Mouse (Mus musculus) myocyte (in vitro differentiated cells): Measurements from ENCODE around the gene Kctd2. TPM values are rescaled to one million over a fixed set of nuclear protein-coding genes. Genes with fewer than 3 reads are reported as not detected.

Experiments used
- H3K27me3 ChIP-seq: one replicate; pipeline ENCODE4 v1.6.1; 2011; ENCODE audit not compliant: control insufficient read depth, insufficient read depth, insufficient read length
- H3K36me3 ChIP-seq: one replicate; pipeline ENCODE4 v1.6.1; 2011; ENCODE audit not compliant: control insufficient read depth, insufficient read depth
- H3K4me2 ChIP-seq: one replicate; pipeline ENCODE4 v1.6.1; 2011; ENCODE audit warnings: low read depth, control low read depth
- H3K4me3 ChIP-seq: one replicate; pipeline ENCODE4 v1.5.1; 2011; ENCODE audit warnings: mild to moderate bottlenecking, control low read depth, moderate library complexity
- H3K79me2 ChIP-seq: one replicate; pipeline ENCODE4 v1.6.1; 2011; ENCODE audit not compliant: control insufficient read depth, insufficient read depth
- H3ac ChIP-seq: one replicate; pipeline ENCODE4 v1.6.1; 2011; ENCODE audit not compliant: control insufficient read depth, insufficient read length
- CEBPB ChIP-seq: IDR thresholded peaks from 2 replicates; pipeline ENCODE4 v1.6.1; 2011; ENCODE audit warnings: mild to moderate bottlenecking, moderate library complexity; ENCODE audit not compliant: poor library complexity, insufficient read depth, severe bottlenecking
- E2F4 ChIP-seq: IDR thresholded peaks from one replicate; pipeline ENCODE4 v1.6.1; 2011; ENCODE audit warnings: mild to moderate bottlenecking, control low read depth, moderate library complexity; ENCODE audit not compliant: insufficient read depth
- MAX ChIP-seq: IDR thresholded peaks from one replicate; pipeline ENCODE4 v1.6.1; 2011; ENCODE audit warnings: low read depth, mild to moderate bottlenecking, control low read depth
- MYOD1 ChIP-seq, 3 experiments: IDR thresholded peaks; one replicate each; pipeline ENCODE4 v1.6.1; 2011; ENCODE audit warnings: control low read depth in 2 of 3, low read depth in 2 of 3, mild to moderate bottlenecking in 2 of 3, moderate library complexity in 1 of 3; ENCODE audit not compliant: insufficient read length in 2 of 3, control insufficient read depth in 1 of 3
- MYOG ChIP-seq, 3 experiments: IDR thresholded peaks; one replicate each; pipeline ENCODE4 v1.6.1; 2011; ENCODE audit warnings: control low read depth in 2 of 3, low read depth in 2 of 3, mild to moderate bottlenecking in 2 of 3; ENCODE audit not compliant: insufficient read length in 2 of 3, control insufficient read depth in 1 of 3, insufficient read depth in 1 of 3
- POLR2A ChIP-seq: IDR thresholded peaks from one replicate; pipeline ENCODE4 v1.6.1; 2011; ENCODE audit warnings: low read depth, mild to moderate bottlenecking, control low read depth, moderate library complexity; ENCODE audit not compliant: insufficient read length
- POLR2AphosphoS2 ChIP-seq: IDR thresholded peaks from one replicate; pipeline ENCODE4 v1.6.1; 2011; ENCODE audit warnings: low read depth, control low read depth; ENCODE audit not compliant: insufficient read length
- REST ChIP-seq: IDR thresholded peaks from one replicate; pipeline ENCODE4 v1.6.1; 2011; ENCODE audit warnings: mild to moderate bottlenecking, control low read depth, moderate library complexity; ENCODE audit not compliant: insufficient read depth, insufficient read length
- SRF ChIP-seq: IDR thresholded peaks from one replicate; pipeline ENCODE4 v1.6.1; 2011; ENCODE audit warnings: low read depth; ENCODE audit not compliant: control insufficient read depth, insufficient read length
- TCF12 ChIP-seq: IDR thresholded peaks from one replicate; pipeline ENCODE4 v1.6.1; 2011; ENCODE audit warnings: mild to moderate bottlenecking, control low read depth; ENCODE audit not compliant: poor library complexity, insufficient read depth, severe bottlenecking
- TCF3 ChIP-seq: IDR thresholded peaks from one replicate; pipeline ENCODE4 v1.6.1; 2011; ENCODE audit warnings: low read depth, control low read depth; ENCODE audit not compliant: insufficient read length
- USF1 ChIP-seq: IDR thresholded peaks from one replicate; pipeline ENCODE4 v1.6.1; 2011; ENCODE audit warnings: low read depth, mild to moderate bottlenecking, control low read depth, moderate library complexity
- polyA plus RNA-seq: library from polyadenylated mRNA; unstranded; fragments of >200 nt; fragmentation: generic; extraction: Trizol; gene quantifications from one replicate; pipeline ENCODE4 v1.2.1, GENCODE M21; 2012; ENCODE audit warnings: missing spikeins

Kctd2 gene
- polyA plus RNA-seq, 1 experiment = 27.3 TPM

DNA sequence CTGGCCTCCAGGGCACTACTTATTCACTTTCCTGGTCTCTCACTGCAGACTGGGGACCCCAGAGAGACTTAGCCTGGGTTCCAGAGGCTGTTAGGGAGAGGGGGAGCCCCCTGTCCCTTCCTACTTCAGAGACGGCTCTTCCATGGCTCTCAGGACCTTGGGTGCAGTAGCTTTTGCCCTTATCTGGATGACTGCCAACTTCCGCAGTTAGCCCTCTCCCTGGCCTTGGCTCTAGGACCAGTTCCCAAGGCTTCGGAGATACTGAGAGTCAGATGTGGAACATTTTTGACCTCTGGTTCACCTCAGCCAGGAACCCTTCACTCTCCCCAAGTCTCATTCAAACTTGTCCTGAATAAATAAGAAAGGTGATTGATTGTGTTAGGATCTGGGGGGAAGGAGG is 27.0 kb downstream of the Kctd2 start:
- Histone ChIP-seq H3ac (no peak overlapping the region), H3K4me2 (no peak overlapping the region), H3K79me2 (no peaks in the 10 kb centered on the region), H3K27me3 (peaks cover 19% of the 10 kb centered on the region), H3K36me3 (no peaks in the 10 kb centered on the region), H3K4me3 (no peak overlapping the region)
- TF ChIP-seq SRF = no peak
- no peak for TF ChIP-seq E2F4
- TF ChIP-seq CEBPB = no peak
- no peak for TF ChIP-seq USF1
- TF ChIP-seq MYOD1 (IDR thresholded peaks at IDR 0.05; ENCODE audit: control insufficient read depth in 1 of 3, insufficient read length in 2 of 3, low read depth in 2 of 3) = no peak
- no peak for TF ChIP-seq MYOG (IDR thresholded peaks at IDR 0.05; ENCODE audit: control insufficient read depth in 1 of 3, insufficient read depth in 1 of 3, insufficient read length in 2 of 3, low read depth in 2 of 3)
- TF ChIP-seq TCF12 = no peak

DNA sequence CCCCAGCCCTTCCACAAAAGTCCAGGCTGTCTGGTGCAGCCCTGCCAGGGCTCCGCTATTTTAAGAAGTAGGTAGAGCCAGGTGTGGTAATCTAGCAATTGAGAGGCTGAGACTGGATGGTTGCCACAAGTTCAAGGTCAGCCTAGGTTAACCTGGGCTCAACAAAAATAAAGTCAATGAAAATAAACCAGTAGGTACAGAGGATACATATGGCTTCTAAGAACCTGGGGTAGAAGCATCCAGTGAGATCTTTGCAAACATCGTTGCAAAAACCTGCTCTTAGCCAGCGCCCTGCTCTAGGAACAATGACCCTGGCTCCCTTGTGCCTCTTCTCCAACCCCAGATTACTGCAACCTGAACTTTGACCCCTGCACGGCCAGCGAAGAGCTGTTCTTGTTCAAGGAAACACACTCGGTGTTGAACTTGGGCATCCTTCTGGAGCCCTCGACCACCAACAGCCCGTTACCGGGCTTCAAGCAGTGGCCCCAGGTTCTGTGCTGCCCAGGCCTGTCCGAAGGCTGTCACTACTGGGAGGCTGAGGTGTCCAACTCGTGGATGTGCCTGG is 27.5 kb downstream of the Kctd2 start:
- peaks cover 19% of the 10 kb centered on the region for H3K27me3 ChIP-seq
- H3K4me2 ChIP-seq = no peak overlapping the region
- H3K79me2 ChIP-seq = no peaks in the 10 kb centered on the region
- H3K4me3 ChIP-seq = no peak overlapping the region
- TF ChIP-seq POLR2AphosphoS2 = no peak
- no peaks in the 10 kb centered on the region for H3K36me3 ChIP-seq
- no peak overlapping the region for H3ac ChIP-seq

DNA sequence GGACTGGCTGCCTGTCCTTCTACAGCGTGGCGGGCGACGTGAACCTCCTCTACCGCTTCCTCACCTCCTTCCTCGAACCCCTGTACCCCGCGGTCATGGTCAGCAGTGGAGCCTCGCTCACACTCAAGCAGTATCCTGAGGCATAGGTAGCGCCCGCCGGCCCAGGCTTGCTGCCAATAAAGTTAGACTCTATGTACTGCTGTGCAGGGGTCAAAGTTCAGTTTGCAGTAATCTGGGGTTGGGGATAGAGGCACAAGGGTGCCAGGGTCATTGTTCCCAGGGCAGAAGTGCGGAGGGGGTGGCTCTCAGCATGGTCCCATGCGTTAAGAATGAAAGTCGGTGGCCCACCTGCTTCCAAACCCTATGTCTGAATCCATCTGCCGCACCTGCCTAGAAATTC is 28.1 kb downstream of the Kctd2 start:
- Histone ChIP-seq H3K4me2 (no peak overlapping the region), H3ac (no peak overlapping the region), H3K36me3 (no peaks in the 10 kb centered on the region), H3K4me3 (no peak overlapping the region), H3K27me3 (peaks cover 19% of the 10 kb centered on the region), H3K79me2 (no peaks in the 10 kb centered on the region)
- TF ChIP-seq POLR2AphosphoS2 (no peak), CEBPB (no peak), MYOD1 (IDR thresholded peaks at IDR 0.05; ENCODE audit: control insufficient read depth in 1 of 3, insufficient read length in 2 of 3, low read depth in 2 of 3) (no peak), POLR2A (no peak), USF1 (no peak), TCF3 (no peak), MYOG (IDR thresholded peaks at IDR 0.05; ENCODE audit: control insufficient read depth in 1 of 3, insufficient read depth in 1 of 3, insufficient read length in 2 of 3, low read depth in 2 of 3) (no peak), E2F4 (no peak), MAX (no peak), SRF (no peak), REST (no peak), TCF12 (no peak)

DNA sequence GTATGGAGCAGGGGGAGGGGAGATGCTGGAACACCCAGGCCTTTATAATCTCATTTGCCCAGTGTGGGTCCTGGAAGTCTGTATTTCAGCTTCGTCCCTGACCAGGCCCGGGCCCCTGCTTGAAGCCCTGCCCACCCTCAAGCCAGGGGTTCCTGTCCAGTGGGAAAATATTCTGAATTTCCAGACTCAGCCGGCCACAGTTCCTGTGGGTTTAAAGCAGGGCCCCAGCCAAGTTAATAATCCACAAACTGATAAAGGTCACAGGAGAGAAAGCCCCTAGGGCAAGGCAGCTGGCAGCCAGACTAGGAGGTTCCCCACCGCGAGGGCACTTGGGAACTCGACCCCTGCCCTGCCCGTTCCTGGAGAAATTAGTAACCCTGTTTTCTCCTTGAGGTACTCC is 29.1 kb downstream of the Kctd2 start:
- peaks cover 19% of the 10 kb centered on the region for H3K27me3 ChIP-seq
- H3K4me3 ChIP-seq = no peak overlapping the region
- H3K36me3 ChIP-seq = no peaks in the 10 kb centered on the region
- H3K4me2 ChIP-seq = no peak overlapping the region
- H3K79me2 ChIP-seq = no peaks in the 10 kb centered on the region
- no peak for TF ChIP-seq SRF
- no peak for TF ChIP-seq POLR2A
- TF ChIP-seq TCF3 = no peak
- TF ChIP-seq CEBPB = no peak
- TF ChIP-seq USF1 = no peak
- TF ChIP-seq MAX = no peak
- no peak for TF ChIP-seq REST
- no peak for TF ChIP-seq TCF12
- TF ChIP-seq MYOD1 (IDR thresholded peaks at IDR 0.05; ENCODE audit: control insufficient read depth in 1 of 3, insufficient read length in 2 of 3, low read depth in 2 of 3) = no peak
- no peak for TF ChIP-seq POLR2AphosphoS2
- TF ChIP-seq MYOG (IDR thresholded peaks at IDR 0.05; ENCODE audit: control insufficient read depth in 1 of 3, insufficient read depth in 1 of 3, insufficient read length in 2 of 3, low read depth in 2 of 3) = no peak
- TF ChIP-seq E2F4 = no peak
- no peak overlapping the region for H3ac ChIP-seq

DNA sequence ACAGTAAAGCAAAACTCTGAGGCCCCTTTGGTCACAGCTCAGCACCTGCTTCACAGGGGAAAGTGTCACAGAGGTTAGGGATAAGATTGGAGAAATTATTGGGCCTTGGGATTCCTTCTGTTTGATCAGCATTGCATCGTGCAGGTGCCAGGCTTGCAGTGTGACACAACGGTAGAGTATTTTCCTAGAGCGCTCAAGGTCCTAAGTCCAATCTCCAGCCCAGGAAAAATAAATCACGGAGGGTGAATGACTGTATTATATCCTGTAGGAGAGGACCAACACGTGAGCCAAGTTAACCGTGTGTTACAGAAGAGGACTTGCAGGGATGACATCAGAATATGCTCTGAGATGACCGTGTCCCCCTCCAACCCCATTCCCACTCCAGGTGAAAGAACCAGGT is 30.2 kb downstream of the Kctd2 start:
- TF ChIP-seq POLR2AphosphoS2 (no peak), TCF3 (no peak), MAX (no peak), SRF (no peak), TCF12 (no peak)
- Histone ChIP-seq H3ac (no peak overlapping the region), H3K36me3 (no peaks in the 10 kb centered on the region), H3K27me3 (peaks cover 19% of the 10 kb centered on the region), H3K4me2 (no peak overlapping the region), H3K4me3 (no peak overlapping the region), H3K79me2 (no peaks in the 10 kb centered on the region)
